Mouse (Mus musculus): ENCODE measurements around the gene Gm6880. TPM values are rescaled to one million over a fixed set of nuclear protein-coding genes. Genes with fewer than 3 reads are reported as not detected.
"Not testable (repeated sequence)": the region's sequence is repeated elsewhere in the genome, so short reads cannot be mapped to it uniquely, and the experiment has no call there.

Gene Gm6880
- not detected in 2 replicates for polyA plus RNA-seq (2014; fragmentation: Nextera tagmentation; extraction: Ambion mirVana)

DNA sequence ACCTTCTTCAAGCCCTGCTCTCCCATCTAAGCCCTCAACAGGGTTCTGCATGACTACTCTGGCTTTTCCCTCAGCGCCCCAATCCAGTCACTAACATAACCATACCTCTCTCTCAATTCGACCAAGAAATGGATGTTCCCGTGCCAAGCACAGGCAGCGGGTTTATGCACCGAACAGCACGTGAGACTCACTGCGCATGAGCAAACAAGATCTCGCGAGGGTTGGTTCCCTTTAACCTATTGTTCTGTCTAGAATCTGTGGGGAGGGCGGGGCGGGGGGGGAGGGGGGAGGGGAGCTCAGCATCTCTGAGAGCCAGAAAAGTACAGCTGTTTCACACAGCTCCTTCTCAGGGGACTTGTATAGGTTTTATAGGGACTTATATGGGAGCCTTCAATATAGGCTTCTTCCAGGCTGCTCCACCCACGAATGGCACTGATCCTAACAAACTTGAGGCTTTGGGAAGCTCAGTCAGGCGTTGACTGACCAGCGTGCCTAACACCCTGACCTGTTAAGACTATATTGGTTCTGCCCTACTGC lies at the start of gene Gm6880:
Gene Gm6880 (minus strand): TSS at position 51 of the 537 bp plus-strand sequence.
- H3K4me1 ChIP-seq (ENCODE audit: control insufficient read depth, insufficient read depth, low read length); H3K36me3 ChIP-seq (ENCODE audit: control insufficient read depth, insufficient read depth, low read length): not testable (repeated sequence)

DNA sequence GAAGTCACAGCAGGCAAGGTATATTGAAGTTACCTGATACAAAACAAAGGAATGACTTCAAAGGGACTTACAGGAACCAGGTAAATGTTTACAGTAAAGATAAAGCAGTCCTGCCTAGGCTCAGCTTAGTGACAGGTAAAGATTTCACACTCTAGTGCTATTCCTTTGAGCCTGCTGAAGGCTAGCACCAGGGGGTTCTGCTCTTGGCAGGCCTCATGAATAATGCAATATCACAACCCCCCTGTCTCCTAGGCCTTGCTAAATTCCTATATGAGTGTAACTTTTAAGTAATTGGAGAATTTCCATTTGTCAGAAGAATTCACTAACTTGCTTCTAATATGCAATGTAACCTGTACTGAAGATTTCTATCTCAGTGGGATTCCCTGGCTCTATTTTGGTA lies 36.3 kb upstream of the Gm6880 start:
- not testable (repeated sequence) for H3K27me3 ChIP-seq (ENCODE audit: control insufficient read depth, insufficient read depth, low read length); H3K4me1 ChIP-seq (ENCODE audit: control insufficient read depth, insufficient read depth, low read length); H3K36me3 ChIP-seq (ENCODE audit: control insufficient read depth, insufficient read depth, low read length); H3K9me3 ChIP-seq (ENCODE audit: control insufficient read depth, low read length); H3K27ac ChIP-seq (ENCODE audit: low read depth, low read length); H3K4me2 ChIP-seq (replicated peaks; ENCODE audit: low read depth, low read length); H3K9ac ChIP-seq (ENCODE audit: low read depth, low read length); H3K4me3 ChIP-seq (ENCODE audit: low read length); ATAC-seq (ENCODE audit: low FRiP score, low TSS enrichment)

More for the DNA sequence above, at the start of gene Gm6880:
- not testable (repeated sequence) for H3K4me3 ChIP-seq (ENCODE audit: low read length); H3K27me3 ChIP-seq (ENCODE audit: control insufficient read depth, insufficient read depth, low read length); H3K9ac ChIP-seq (ENCODE audit: low read depth, low read length); ATAC-seq (ENCODE audit: low FRiP score, low TSS enrichment); H3K9me3 ChIP-seq (ENCODE audit: control insufficient read depth, low read length); H3K4me2 ChIP-seq (replicated peaks; ENCODE audit: low read depth, low read length); H3K27ac ChIP-seq (ENCODE audit: low read depth, low read length)
- whole genome bisulfite sequencing, result 68% methylated on average over 12 of the region's 14 CpGs

DNA sequence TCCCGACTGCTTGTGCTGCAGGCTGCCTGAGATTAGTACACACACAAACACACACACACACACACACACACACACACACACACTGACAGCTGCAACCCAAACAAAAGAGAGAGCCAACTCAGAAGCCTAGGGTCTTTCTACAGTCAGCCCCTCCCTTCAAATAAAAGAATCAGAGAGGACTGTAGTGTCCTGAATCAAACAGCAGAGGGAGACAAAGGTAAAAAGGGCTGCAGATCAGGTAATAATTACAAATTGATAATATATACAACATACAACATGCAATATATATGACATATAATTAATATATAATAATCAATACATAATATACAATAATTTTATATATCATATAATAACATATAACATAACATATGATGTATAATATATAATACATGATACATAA lies 15.9 kb upstream of the Gm6880 start:
- H3K36me3 ChIP-seq (ENCODE audit: control insufficient read depth, insufficient read depth, low read length), result no peaks in the 10 kb centered on the region
- WGBS, result 92% methylated on average over 1 of the region's 1 CpGs
- H3K27ac ChIP-seq (ENCODE audit: low read depth, low read length), result no peak overlapping the region
- no peaks in the 10 kb centered on the region for H3K9me3 ChIP-seq (ENCODE audit: control insufficient read depth, low read length)
- no peak for ATAC-seq (ENCODE audit: low FRiP score, low TSS enrichment)
- H3K9ac ChIP-seq (ENCODE audit: low read depth, low read length), result no peak overlapping the region
- H3K27me3 ChIP-seq (ENCODE audit: control insufficient read depth, insufficient read depth, low read length), result no peaks in the 10 kb centered on the region
- H3K4me3 ChIP-seq (ENCODE audit: low read length), result no peak overlapping the region
- H3K4me2 ChIP-seq (replicated peaks; ENCODE audit: low read depth, low read length), result no peak overlapping the region
- no peaks in the 10 kb centered on the region for H3K4me1 ChIP-seq (ENCODE audit: control insufficient read depth, insufficient read depth, low read length)

DNA sequence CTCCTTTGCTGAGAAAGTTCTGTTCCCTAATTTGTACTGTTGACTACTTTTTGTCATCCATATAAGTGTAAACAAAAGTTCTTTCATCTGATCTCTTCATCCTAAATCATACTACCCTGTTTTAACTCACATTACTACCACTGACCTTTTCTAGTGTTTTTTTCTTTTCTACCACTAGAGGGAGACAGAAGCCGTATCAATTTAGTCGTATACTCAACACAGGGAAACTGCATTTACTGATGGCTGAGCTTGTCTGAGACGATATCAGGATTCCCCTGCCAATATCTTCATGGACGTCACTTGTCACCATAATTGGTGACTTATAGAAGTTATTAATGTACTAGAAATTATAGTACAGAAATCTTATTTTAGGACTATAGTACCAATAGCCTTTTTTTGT lies 28.4 kb downstream of the Gm6880 start:
- no peaks in the 10 kb centered on the region for H3K4me1 ChIP-seq (ENCODE audit: control insufficient read depth, insufficient read depth, low read length)
- H3K9ac ChIP-seq (ENCODE audit: low read depth, low read length), result no peak overlapping the region
- 16% methylated on average over 4 of the region's 4 CpGs for WGBS
- no peaks in the 10 kb centered on the region for H3K27me3 ChIP-seq (ENCODE audit: control insufficient read depth, insufficient read depth, low read length)
- no peak for ATAC-seq (ENCODE audit: low FRiP score, low TSS enrichment)
- H3K4me3 ChIP-seq (ENCODE audit: low read length), result no peak overlapping the region
- H3K4me2 ChIP-seq (replicated peaks; ENCODE audit: low read depth, low read length), result no peak overlapping the region
- H3K9me3 ChIP-seq (ENCODE audit: control insufficient read depth, low read length), result no peaks in the 10 kb centered on the region
- H3K27ac ChIP-seq (ENCODE audit: low read depth, low read length), result no peak overlapping the region
- H3K36me3 ChIP-seq (ENCODE audit: control insufficient read depth, insufficient read depth, low read length), result peaks cover 2% of the 10 kb centered on the region; the same call in 1 of the 2 replicates

DNA sequence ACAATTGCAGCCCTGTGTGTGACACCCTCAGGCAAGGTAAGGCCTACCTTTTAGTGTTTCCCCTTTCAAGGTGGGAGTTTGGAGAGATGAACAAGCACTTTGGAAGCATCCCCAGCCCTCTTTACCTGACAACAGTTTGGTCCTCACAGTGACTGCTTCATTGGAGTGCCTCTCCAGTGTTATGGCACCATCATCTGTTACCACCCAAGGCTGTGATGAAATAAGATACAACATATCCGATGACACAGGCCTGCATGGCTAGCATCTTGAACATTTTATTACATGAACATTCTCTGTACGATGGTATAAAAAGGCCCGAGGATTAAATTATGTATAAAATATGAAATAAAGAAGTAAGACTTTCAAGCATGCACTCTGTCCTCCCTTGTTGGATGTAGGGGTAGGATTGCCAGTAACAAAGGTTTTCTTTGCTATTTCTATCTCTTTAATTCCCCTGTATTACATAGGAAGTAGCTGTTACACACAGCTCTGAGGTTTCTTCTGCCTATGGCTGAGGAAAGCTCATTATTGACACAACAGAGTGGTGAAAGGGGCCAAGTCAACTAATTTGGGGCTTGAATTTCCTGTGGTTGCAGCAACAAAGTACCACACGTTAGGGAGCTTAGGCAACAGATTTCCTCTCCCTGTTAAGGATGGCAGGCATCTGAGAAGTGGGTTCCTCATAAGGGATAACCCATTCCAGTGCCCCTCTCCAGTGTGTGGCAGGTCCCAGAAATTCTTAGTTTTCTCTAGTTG lies 29.9 kb downstream of the Gm6880 start:
- Histone ChIP-seq H3K4me2 (replicated peaks; ENCODE audit: low read depth, low read length) (no peak overlapping the region), H3K9me3 (ENCODE audit: control insufficient read depth, low read length) (no peaks in the 10 kb centered on the region), H3K27ac (ENCODE audit: low read depth, low read length) (no peak overlapping the region), H3K36me3 (ENCODE audit: control insufficient read depth, insufficient read depth, low read length) (peaks cover 2% of the 10 kb centered on the region; the same call in 1 of the 2 replicates), H3K4me1 (ENCODE audit: control insufficient read depth, insufficient read depth, low read length) (no peaks in the 10 kb centered on the region), H3K27me3 (ENCODE audit: control insufficient read depth, insufficient read depth, low read length) (no peaks in the 10 kb centered on the region), H3K9ac (ENCODE audit: low read depth, low read length) (no peak overlapping the region), H3K4me3 (ENCODE audit: low read length) (no peak overlapping the region)
- no peak for ATAC-seq (ENCODE audit: low FRiP score, low TSS enrichment)
- WGBS, result 84% methylated on average over 4 of the region's 4 CpGs

Other genes with a start within 250 kb of the Gm6880 start
- gene Flna, start 231.6 kb downstream of the Gm6880 start, polyA plus RNA-seq (2014; fragmentation: Nextera tagmentation; extraction: Ambion mirVana), result 199 and 315 TPM in 2 replicates
- gene Emd, start 226.7 kb downstream of the Gm6880 start, polyA plus RNA-seq (2014; fragmentation: Nextera tagmentation; extraction: Ambion mirVana), result 28.1 and 81.5 TPM in 2 replicates
- gene Rpl10, start 210.6 kb downstream of the Gm6880 start, polyA plus RNA-seq (2014; fragmentation: Nextera tagmentation; extraction: Ambion mirVana), result 941 and 1,115 TPM in 2 replicates
- gene Taz, start 199.5 kb downstream of the Gm6880 start, polyA plus RNA-seq (2014; fragmentation: Nextera tagmentation; extraction: Ambion mirVana), result 58.5 and 64.3 TPM in 2 replicates
- 10.6 and 10.8 TPM in 2 replicates for gene Dnase1l1, start 199.1 kb downstream of the Gm6880 start, polyA plus RNA-seq (2014; fragmentation: Nextera tagmentation; extraction: Ambion mirVana)
- 89.5 and 93.6 TPM in 2 replicates for gene Atp6ap1, start 184.3 kb downstream of the Gm6880 start, polyA plus RNA-seq (2014; fragmentation: Nextera tagmentation; extraction: Ambion mirVana)
- gene Gdi1, start 176.4 kb downstream of the Gm6880 start, polyA plus RNA-seq (2014; fragmentation: Nextera tagmentation; extraction: Ambion mirVana), result 90.3 and 143 TPM in 2 replicates
- 46.9 and 52.9 TPM in 2 replicates for gene Fam50a, start 168.4 kb downstream of the Gm6880 start, polyA plus RNA-seq (2014; fragmentation: Nextera tagmentation; extraction: Ambion mirVana)
- gene Plxna3, start 152.3 kb downstream of the Gm6880 start, polyA plus RNA-seq (2014; fragmentation: Nextera tagmentation; extraction: Ambion mirVana), result 11.1 and 11.7 TPM in 2 replicates
- 128 and 153 TPM in 2 replicates for gene Lage3, start 127.8 kb downstream of the Gm6880 start, polyA plus RNA-seq (2014; fragmentation: Nextera tagmentation; extraction: Ambion mirVana)
- gene Ubl4a, start 108.2 kb downstream of the Gm6880 start, polyA plus RNA-seq (2014; fragmentation: Nextera tagmentation; extraction: Ambion mirVana), result 56.5 and 74.6 TPM in 2 replicates
- 16.2 and 23.5 TPM in 2 replicates for gene Slc10a3, start 108.0 kb downstream of the Gm6880 start, polyA plus RNA-seq (2014; fragmentation: Nextera tagmentation; extraction: Ambion mirVana)
- gene Fam3a, start 88.1 kb downstream of the Gm6880 start, polyA plus RNA-seq (2014; fragmentation: Nextera tagmentation; extraction: Ambion mirVana), result 29.4 and 36.3 TPM in 2 replicates
- gene Ikbkg, start 88.1 kb downstream of the Gm6880 start, polyA plus RNA-seq (2014; fragmentation: Nextera tagmentation; extraction: Ambion mirVana), result 12.7 and 22.0 TPM in 2 replicates
- 41.4 and 49.6 TPM in 2 replicates for gene G6pdx, start 52.2 kb downstream of the Gm6880 start, polyA plus RNA-seq (2014; fragmentation: Nextera tagmentation; extraction: Ambion mirVana)
- not detected in 2 replicates for gene Olfr1326-ps1, start 93.5 kb upstream of the Gm6880 start, polyA plus RNA-seq (2014; fragmentation: Nextera tagmentation; extraction: Ambion mirVana)
- not detected in 2 replicates for gene Olfr1325, start 111.3 kb upstream of the Gm6880 start, polyA plus RNA-seq (2014; fragmentation: Nextera tagmentation; extraction: Ambion mirVana)
- gene Gm5640, start 164.2 kb upstream of the Gm6880 start, polyA plus RNA-seq (2014; fragmentation: Nextera tagmentation; extraction: Ambion mirVana), result not detected in 2 replicates